Mouse (Mus musculus) kidney, postnatal 25 days (tissue): ENCODE data around the gene Coa4.
"Not testable (repeated sequence)": the region's sequence is repeated elsewhere in the genome, so short reads cannot be mapped to it uniquely, and the experiment has no call there.

ENCODE experiments used
- DNase-seq, 2 experiments: peaks; one replicate each; pipeline ENCODE4 v3.0.0; 2021; ENCODE audit warnings: mixed read lengths in 2 of 2

Gene Coa4

GRCm38 (mm10) chr7:100561861-100562587, 25.2 kb downstream of the Coa4 start:
- DNase-seq, result no peak

DNA sequence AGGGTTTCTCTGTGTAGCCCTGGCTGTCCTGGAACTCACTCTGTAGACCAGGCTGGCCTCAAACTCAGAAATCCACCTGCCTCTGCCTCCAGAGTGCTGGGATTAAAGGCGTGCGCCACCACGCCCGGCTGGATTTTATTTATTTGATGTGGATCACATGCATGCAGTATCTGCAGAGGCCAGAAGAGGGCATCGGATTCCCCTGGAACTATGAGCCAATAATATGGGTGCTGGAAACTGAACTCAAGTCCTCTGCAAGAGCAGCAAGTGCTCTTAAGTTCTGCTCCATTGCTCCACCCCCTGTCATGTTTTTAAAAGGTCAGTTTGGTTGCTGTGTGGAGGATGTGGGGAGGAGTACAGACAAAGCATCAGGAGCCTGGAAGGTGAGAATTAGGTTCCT, 30.4 kb downstream of the Coa4 start:
- not testable (repeated sequence) for DNase-seq

GRCm38 (mm10) chr7:100569907-100570306, 33.0 kb downstream of the Coa4 start:
- DNase-seq, result no peak

DNA sequence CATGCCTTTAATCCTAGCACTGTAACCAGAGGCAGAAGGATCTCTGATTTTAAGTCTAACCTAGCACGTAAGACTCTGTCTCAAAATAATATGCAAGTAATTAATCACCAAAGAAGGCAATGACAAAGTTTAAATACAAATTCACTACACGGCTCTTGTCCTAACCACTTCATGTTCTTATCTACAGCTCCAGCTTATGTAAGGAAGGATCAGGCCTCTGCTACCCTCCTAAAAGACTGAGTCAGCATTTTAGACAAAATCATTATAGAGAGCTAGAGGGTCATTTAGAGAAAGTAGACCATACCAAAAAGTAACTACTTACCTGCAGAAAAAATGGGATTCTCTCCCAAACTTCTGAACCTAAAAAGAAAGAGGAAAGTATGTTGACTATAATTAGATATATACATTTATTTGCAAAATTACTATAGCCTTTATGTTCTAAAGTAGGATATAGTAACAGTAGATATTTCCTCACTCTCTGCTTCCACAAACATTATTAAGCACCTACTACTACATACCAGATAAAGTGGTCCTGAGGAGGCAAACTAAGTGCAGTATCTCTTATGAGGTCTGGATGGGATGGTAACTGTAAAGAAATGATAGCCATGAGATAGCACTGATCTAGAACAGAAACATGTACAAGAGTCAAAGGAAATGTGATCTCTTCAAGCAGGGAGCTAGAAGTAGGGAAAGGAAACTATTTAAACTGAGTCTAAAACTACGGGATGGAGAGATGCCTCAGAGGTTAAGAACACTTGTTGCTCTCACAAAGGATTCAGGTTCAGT, 34.3 kb downstream of the Coa4 start:
- DNase-seq, result no peak

DNA sequence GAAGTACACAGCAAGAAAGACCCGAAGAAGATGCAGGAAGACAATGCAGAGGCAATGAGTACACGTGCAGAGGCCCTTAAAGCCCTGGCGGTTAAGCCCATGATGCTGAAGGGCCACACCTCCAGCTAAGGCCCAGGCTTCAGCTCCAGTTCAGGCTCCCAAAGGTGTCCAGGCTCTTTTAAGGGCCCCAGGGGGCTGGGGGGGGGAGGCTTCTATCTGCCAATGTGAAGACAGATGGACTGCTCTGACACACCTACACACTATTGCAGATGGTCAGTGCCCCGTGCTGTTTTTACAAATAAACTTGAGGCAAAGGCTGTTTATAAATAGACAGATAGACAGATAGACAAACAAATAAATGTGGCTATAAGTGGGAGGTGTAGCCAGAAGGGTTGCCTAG, 35.2 kb downstream of the Coa4 start:
- no peak for DNase-seq

GRCm38 (mm10) chr7:100572704-100573103, 35.8 kb downstream of the Coa4 start:
- DNase-seq, result no peak

- no peak for DNase-seq
These were observed 41.9 kb downstream of the Coa4 start for GRCm38 (mm10) chr7:100578794-100579193.

- no peak for DNase-seq
These were observed 45.4 kb downstream of the Coa4 start for GRCm38 (mm10) chr7:100582235-100582634.

DNA sequence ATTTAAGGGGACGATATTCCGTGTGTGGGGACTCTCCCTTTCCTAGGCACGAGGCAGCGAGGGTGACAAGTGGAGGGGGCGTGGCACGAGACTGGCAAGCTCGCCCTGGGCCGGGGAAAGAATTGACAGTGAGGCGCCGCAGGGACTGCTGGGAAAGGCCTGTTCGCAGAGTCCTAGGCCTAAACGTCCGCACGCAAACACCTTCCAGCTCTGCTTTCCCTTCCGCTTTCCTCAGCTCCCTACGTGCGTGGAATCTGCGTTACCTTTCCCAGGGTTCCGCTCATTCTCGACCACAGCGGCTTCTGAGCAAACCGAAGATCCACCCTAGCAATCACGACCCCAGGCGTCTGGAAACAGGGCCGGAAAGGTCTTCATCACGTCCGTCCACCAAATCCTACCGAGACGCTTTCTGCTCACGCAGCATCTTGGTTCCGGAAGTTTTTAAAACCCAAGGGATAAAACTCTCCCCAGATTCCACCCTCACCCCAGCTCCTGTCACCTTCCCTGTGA, 45.9 kb downstream of the Coa4 start:
- peak; percentile 92 to 95 for DNase-seq

DNA sequence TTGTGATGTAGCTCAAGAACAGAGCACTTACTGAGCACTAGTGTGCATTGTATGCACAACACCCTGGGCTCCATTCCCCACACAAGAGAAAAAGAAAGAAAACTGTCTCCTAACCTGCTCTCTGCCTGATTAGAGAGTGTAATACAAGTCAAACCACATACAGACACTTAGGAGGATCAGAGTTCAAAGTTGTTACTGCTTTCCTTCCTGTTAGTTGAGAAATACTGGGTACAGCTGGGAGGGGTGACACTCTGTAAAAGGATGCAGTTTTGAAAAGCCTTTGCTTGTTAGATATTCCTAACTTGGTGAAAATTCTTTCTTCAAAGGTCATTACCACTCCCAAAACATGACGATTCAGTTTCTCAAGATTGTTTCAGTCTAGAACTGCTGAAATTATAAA, 52.9 kb downstream of the Coa4 start:
- no peak for DNase-seq
